Mouse (Mus musculus): ENCODE results near the gene Gatad2b. TPM values are rescaled to one million over a fixed set of nuclear protein-coding genes. Genes with fewer than 3 reads are reported as not detected.

The Gatad2b gene
- polyA plus RNA-seq, 1 experiment from 2014 or later, result 10.4 TPM

DNA sequence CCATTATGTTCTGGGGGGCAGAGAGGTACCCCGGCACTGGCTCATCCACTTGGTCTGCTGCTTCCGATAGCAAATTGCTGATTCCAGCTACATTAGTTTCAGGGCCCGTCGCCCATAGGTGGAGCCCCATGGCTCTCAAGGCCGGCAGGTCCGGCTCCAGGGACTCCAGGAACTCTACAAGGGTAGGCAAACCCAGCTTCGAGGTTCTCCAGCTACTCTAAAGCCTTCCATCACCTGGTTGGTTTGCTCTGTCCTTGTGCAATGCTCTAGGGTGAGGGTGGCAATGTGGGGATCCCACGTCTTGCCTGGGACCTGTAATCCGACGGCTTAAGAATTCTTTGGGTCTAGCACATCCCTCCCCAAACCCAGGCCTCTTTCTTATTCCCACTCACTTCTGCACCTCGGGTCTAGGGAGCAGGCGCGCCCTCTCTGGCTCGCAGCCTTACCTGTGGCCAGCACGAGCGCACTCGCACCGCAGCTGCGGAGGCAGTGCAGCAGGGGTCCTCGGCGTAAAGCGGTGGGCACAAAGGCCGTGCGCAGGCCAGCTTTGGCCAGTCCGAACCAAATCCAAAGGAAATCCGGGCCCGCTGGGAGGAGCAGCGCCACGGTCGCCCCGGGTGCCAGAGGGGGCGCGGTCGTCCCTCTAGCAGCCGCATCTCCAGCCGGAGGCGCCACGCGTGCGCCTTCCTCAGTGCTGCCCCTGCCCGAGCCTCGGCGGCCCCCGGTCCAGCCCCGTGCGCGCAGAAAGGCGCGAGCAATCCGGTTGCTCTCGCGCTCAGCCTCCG is 95.9 kb downstream of the Gatad2b start:
- H3K4me1 ChIP-seq (ENCODE audit: control insufficient read depth, insufficient read depth, low read length), result peaks cover 14% of the 10 kb centered on the region
- DNase-seq (ENCODE audit: low spot score, missing footprints) (peak; percentile 94), ATAC-seq (ENCODE audit: low FRiP score) (peak; percentile 76)
- H3K9me3 ChIP-seq (ENCODE audit: control insufficient read depth, low read length), result no peaks in the 10 kb centered on the region
- peak overlapping the region; percentile 59 for H3K27ac ChIP-seq (ENCODE audit: low read depth, low read length)
- H3K9ac ChIP-seq (ENCODE audit: low read length), result peak overlapping the region; percentile 77
- 5% methylated on average over 49 of the region's 53 CpGs for WGBS
- H3K4me3 ChIP-seq (ENCODE audit: low read depth, low read length), result peak overlapping the region; percentile 54
- H3K27me3 ChIP-seq (ENCODE audit: control insufficient read depth, insufficient read depth, low read length), result peaks cover 2% of the 10 kb centered on the region
- H3K36me3 ChIP-seq (ENCODE audit: control insufficient read depth, insufficient read depth, low read length), result peaks cover 19% of the 10 kb centered on the region
- H3K4me2 ChIP-seq, result peak overlapping the region; percentile 97

DNA sequence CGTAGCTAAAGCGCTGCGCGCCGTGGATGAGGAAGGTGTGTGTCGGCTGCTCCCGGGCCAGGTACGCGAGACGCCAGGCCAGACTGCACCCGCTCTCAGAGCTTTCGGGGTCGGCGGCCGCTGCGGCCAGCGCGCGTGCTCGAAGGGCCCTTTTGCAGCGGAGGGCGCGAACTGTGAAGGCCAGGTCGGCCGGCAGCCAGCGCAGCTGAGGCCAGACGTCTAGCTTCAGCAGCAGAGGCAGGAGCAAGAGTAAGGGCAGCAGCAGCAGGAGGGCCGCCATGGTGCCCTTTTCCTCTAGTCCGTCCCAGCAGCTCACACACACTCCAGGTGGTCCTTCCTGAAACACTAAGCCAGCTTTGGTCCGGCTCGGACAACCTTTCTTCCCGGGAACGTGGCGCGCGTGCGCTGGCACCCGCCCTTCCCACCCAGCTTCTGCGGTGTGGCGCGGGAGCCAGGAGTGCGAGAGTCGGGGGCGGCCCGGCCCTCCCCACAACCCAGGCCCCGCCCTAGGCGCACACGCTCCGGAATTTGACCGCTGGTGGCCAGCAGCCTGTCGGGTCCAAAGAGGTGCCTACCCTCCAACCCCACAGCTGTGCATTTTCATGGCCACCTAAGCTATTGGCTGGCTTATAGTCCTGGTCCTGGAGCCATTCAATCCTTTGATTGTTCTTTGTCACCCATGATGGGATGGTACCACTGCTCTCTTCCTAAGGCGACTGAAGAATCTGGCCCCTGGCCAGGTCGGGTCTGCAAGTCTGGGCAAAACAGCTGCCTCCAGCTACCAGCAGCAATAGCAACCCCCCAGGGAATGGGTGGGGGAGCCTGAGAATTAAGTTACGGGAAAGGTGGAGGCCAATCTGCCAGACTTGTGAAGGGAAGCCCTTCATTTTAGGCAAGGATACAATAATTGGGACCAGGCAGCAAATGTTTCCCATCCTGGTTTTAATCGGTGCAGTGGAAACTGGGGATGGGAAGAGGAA is 96.8 kb downstream of the Gatad2b start, which contains the start of gene Slc27a3:
Slc27a3 (minus strand) TSS at position 428 of the 980 bp plus-strand sequence.
- Histone ChIP-seq H3K27me3 (ENCODE audit: control insufficient read depth, insufficient read depth, low read length) (peaks cover 2% of the 10 kb centered on the region), H3K9ac (ENCODE audit: low read length) (peak within 1 kb of the TSS; percentile 77), H3K4me1 (ENCODE audit: control insufficient read depth, insufficient read depth, low read length) (peaks cover 14% of the 10 kb centered on the region), H3K9me3 (ENCODE audit: control insufficient read depth, low read length) (no peaks in the 10 kb centered on the region), H3K4me3 (ENCODE audit: low read depth, low read length) (peak within 1 kb of the TSS; percentile 54), H3K4me2 (peak within 1 kb of the TSS; percentile 97), H3K27ac (ENCODE audit: low read depth, low read length) (peak within 1 kb of the TSS; percentile 59), H3K36me3 (ENCODE audit: control insufficient read depth, insufficient read depth, low read length) (peaks cover 23% of the 10 kb centered on the region)
- ATAC-seq (ENCODE audit: low FRiP score), result peak; percentile 73
- WGBS, result 1% methylated on average over 55 of the region's 55 CpGs
- peak; percentile 96 for DNase-seq (ENCODE audit: low spot score, missing footprints)

DNA sequence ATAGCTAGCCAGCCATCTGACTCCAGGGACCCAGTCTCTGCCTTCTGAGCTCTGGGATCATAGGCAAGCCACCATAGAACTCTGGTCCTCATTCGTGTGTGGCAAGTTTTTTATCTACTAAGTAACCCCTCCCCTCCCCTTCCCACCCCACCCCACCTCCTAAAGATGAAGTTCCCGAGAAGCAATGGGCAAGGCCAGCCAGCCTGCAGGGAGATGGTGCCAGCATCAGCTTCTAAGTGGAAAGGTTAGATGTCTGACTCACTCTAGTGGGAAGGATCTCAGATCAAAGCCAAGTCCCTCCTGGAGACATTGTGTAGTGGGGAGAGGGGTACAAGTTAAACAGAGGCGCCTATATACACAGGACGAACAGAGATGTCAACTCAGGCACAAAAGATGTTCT is 98.0 kb downstream of the Gatad2b start:
- WGBS, result 78% methylated on average over 4 of the region's 4 CpGs
- H3K27ac ChIP-seq (ENCODE audit: low read depth, low read length), result no peak overlapping the region

DNA sequence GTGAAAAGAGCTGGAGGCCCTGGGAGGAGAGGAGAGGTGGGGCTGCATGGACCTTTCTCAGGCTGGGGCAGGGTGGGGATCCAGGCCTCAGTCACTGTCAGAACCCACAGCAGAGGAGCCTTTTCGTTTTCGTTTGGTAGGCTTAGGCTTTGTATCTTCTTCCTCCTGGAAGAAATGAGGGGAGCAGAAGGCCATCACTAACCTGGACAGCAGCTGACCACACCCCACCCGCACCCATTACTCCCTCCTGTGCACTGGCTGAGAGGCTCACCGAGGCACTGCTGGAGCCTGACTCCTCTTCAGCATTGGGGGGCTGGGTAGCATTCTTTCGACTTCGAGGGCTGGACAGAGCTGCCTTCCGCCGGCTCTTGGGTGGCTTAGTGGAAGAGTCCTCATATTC is 99.0 kb downstream of the Gatad2b start:
- Histone ChIP-seq H3K27ac (ENCODE audit: low read depth, low read length) (no peak overlapping the region), H3K4me1 (ENCODE audit: control insufficient read depth, insufficient read depth, low read length) (peaks cover 14% of the 10 kb centered on the region), H3K9ac (ENCODE audit: low read length) (no peak overlapping the region), H3K4me2 (no peak overlapping the region), H3K9me3 (ENCODE audit: control insufficient read depth, low read length) (no peaks in the 10 kb centered on the region), H3K27me3 (ENCODE audit: control insufficient read depth, insufficient read depth, low read length) (peaks cover 2% of the 10 kb centered on the region), H3K4me3 (ENCODE audit: low read depth, low read length) (no peak overlapping the region), H3K36me3 (ENCODE audit: control insufficient read depth, insufficient read depth, low read length) (peaks cover 36% of the 10 kb centered on the region)
- no peak for DNase-seq (ENCODE audit: low spot score, missing footprints)
- WGBS, result 87% methylated on average over 8 of the region's 8 CpGs
- ATAC-seq (ENCODE audit: low FRiP score), result no peak

More for the DNA sequence above, 98.0 kb downstream of the Gatad2b start:
- ATAC-seq (ENCODE audit: low FRiP score) (no peak), DNase-seq (ENCODE audit: low spot score, missing footprints) (no peak)
- no peak overlapping the region for H3K9ac ChIP-seq (ENCODE audit: low read length)
- H3K4me1 ChIP-seq (ENCODE audit: control insufficient read depth, insufficient read depth, low read length), result peaks cover 14% of the 10 kb centered on the region
- no peak overlapping the region for H3K4me2 ChIP-seq
- H3K9me3 ChIP-seq (ENCODE audit: control insufficient read depth, low read length), result no peaks in the 10 kb centered on the region
- H3K4me3 ChIP-seq (ENCODE audit: low read depth, low read length), result no peak overlapping the region
- H3K36me3 ChIP-seq (ENCODE audit: control insufficient read depth, insufficient read depth, low read length), result peaks cover 33% of the 10 kb centered on the region
- H3K27me3 ChIP-seq (ENCODE audit: control insufficient read depth, insufficient read depth, low read length), result peaks cover 2% of the 10 kb centered on the region

DNA sequence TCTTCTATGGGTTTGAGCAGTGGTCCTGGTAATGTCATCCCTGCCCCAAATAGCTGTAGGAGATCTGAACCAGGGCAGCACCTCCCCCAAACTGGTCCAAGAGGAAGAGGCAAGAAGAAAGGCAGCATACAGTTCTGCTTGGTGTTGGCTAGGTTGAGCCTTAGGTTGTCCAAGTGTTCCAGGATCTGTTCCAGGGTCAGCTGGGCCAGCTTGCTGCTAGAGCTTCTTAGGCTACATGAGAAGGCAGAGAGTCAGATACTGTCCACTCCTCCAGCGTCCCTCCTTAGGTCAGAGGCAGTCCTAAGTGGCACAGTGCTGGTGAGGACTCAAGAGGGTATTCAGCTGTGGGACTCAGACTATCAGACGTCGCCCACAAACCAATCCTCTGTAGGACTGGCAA is 99.7 kb downstream of the Gatad2b start:
- no peak for DNase-seq (ENCODE audit: low spot score, missing footprints)
- Histone ChIP-seq H3K9me3 (ENCODE audit: control insufficient read depth, low read length) (no peaks in the 10 kb centered on the region), H3K36me3 (ENCODE audit: control insufficient read depth, insufficient read depth, low read length) (peaks cover 36% of the 10 kb centered on the region), H3K4me1 (ENCODE audit: control insufficient read depth, insufficient read depth, low read length) (peaks cover 14% of the 10 kb centered on the region), H3K4me3 (ENCODE audit: low read depth, low read length) (no peak overlapping the region), H3K27ac (ENCODE audit: low read depth, low read length) (no peak overlapping the region), H3K4me2 (no peak overlapping the region), H3K9ac (ENCODE audit: low read length) (no peak overlapping the region), H3K27me3 (ENCODE audit: control insufficient read depth, insufficient read depth, low read length) (peaks cover 2% of the 10 kb centered on the region)
- ATAC-seq (ENCODE audit: low FRiP score), result no peak
- 92% methylated on average over 3 of the region's 3 CpGs for WGBS

DNA sequence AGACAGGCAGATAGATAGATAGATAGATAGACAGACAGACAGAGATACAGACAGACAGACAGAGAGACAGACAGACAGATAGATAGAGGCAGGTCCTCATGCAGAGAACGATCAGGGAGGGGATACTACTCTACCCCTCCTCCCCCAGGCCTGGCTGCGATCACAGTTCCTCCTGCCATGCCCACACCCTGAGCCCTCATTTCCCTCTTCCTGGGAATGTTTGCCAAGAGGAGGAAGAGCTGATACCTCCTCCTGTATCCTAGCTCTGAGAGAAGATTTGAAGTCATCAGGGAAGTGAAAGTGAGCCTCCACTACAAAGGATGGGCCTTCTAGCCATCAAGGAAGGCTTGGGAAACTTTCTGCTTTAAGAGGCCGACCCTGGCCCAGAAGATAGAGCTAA is 102.7 kb downstream of the Gatad2b start:
- H3K9me3 ChIP-seq (ENCODE audit: control insufficient read depth, low read length), result no peaks in the 10 kb centered on the region
- no peak overlapping the region for H3K27ac ChIP-seq (ENCODE audit: low read depth, low read length)
- no peaks in the 10 kb centered on the region for H3K27me3 ChIP-seq (ENCODE audit: control insufficient read depth, insufficient read depth, low read length)
- no peak overlapping the region for H3K4me3 ChIP-seq (ENCODE audit: low read depth, low read length)
- H3K4me1 ChIP-seq (ENCODE audit: control insufficient read depth, insufficient read depth, low read length), result no peaks in the 10 kb centered on the region
- H3K36me3 ChIP-seq (ENCODE audit: control insufficient read depth, insufficient read depth, low read length), result peaks cover 51% of the 10 kb centered on the region
- WGBS, result 89% methylated on average over 3 of the region's 3 CpGs
- no peak overlapping the region for H3K9ac ChIP-seq (ENCODE audit: low read length)
- DNase-seq (ENCODE audit: low spot score, missing footprints) (no peak), ATAC-seq (ENCODE audit: low FRiP score) (no peak)
- no peak overlapping the region for H3K4me2 ChIP-seq

DNA sequence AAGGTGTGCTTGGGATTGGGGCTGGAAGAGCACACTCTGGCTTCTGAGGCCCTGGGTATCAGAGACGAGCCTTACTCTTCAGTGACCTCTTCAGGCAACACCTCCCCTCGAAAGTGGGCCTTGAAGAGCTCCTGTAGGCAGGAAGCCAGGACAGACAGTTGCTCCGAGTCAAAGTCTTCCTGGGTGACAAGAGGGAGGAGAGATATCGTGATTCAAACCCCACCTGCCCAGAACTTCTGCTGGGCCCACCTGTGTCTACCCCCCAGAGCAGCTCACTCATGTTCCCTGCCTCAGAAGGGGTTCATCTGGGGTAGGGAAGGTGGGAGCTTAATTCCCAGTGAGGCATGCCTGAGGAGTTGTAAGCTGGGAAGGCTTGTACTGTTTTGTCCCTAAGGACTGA is 108.0 kb downstream of the Gatad2b start:
- WGBS, result 79% methylated on average over 4 of the region's 4 CpGs

DNA sequence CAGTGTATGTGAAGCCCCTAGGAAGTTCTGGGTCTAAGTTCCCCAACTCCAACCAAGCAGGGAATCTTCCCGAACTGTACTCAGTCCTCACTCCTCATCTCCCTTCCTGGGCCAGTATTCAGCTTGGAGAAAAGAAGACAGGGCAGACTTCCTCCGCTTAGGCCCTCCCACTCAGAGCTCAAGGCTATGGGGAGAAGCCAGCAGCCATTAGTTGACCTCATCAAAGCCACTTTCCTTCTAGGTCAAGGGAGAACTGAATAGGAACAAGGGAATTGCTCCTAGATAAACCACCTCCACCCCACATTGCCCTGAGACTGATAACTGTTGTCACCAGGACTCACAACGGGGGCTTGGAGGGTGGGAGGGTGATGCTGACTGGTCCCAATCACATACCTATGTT is 111.1 kb downstream of the Gatad2b start:
- Histone ChIP-seq H3K4me3 (ENCODE audit: low read depth, low read length) (no peak overlapping the region), H3K36me3 (ENCODE audit: control insufficient read depth, insufficient read depth, low read length) (peaks cover 59% of the 10 kb centered on the region), H3K4me2 (no peak overlapping the region), H3K27ac (ENCODE audit: low read depth, low read length) (no peak overlapping the region), H3K9ac (ENCODE audit: low read length) (no peak overlapping the region), H3K9me3 (ENCODE audit: control insufficient read depth, low read length) (no peaks in the 10 kb centered on the region), H3K4me1 (ENCODE audit: control insufficient read depth, insufficient read depth, low read length) (no peaks in the 10 kb centered on the region), H3K27me3 (ENCODE audit: control insufficient read depth, insufficient read depth, low read length) (no peaks in the 10 kb centered on the region)
- WGBS, result 94% methylated on average over 3 of the region's 3 CpGs
- no peak for DNase-seq (ENCODE audit: low spot score, missing footprints)
- ATAC-seq (ENCODE audit: low FRiP score), result no peak

More for the DNA sequence above, 108.0 kb downstream of the Gatad2b start:
- Histone ChIP-seq H3K4me1 (ENCODE audit: control insufficient read depth, insufficient read depth, low read length) (no peaks in the 10 kb centered on the region), H3K27me3 (ENCODE audit: control insufficient read depth, insufficient read depth, low read length) (no peaks in the 10 kb centered on the region), H3K4me2 (no peak overlapping the region), H3K27ac (ENCODE audit: low read depth, low read length) (no peak overlapping the region), H3K9me3 (ENCODE audit: control insufficient read depth, low read length) (no peaks in the 10 kb centered on the region), H3K9ac (ENCODE audit: low read length) (no peak overlapping the region), H3K4me3 (ENCODE audit: low read depth, low read length) (no peak overlapping the region), H3K36me3 (ENCODE audit: control insufficient read depth, insufficient read depth, low read length) (peaks cover 47% of the 10 kb centered on the region)
- DNase-seq (ENCODE audit: low spot score, missing footprints), result no peak
- ATAC-seq (ENCODE audit: low FRiP score), result no peak

DNA sequence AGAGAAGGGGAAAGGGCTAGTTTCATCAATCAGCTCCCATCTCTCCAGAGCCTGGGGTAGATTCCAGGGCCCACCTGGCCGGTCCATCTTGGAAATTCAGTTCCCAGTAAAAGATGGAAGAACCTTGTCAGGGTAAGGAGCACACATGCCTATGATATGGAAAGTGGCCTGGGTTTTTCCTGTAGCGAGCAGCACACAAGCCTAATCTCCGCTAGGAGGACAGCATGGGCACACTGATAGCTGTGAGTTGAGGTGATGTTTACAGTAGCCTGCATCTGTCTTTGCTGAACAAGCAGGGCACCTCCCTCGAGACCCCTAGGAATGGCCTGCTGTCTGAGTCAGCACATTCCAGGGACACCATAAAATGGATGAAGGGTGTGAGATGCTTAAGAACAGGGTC is 111.6 kb downstream of the Gatad2b start:
- whole genome bisulfite sequencing, result 87% methylated on average over 4 of the region's 4 CpGs
- Histone ChIP-seq H3K27me3 (ENCODE audit: control insufficient read depth, insufficient read depth, low read length) (no peaks in the 10 kb centered on the region), H3K9me3 (ENCODE audit: control insufficient read depth, low read length) (no peaks in the 10 kb centered on the region), H3K27ac (ENCODE audit: low read depth, low read length) (no peak overlapping the region), H3K4me1 (ENCODE audit: control insufficient read depth, insufficient read depth, low read length) (no peaks in the 10 kb centered on the region), H3K4me3 (ENCODE audit: low read depth, low read length) (no peak overlapping the region), H3K4me2 (no peak overlapping the region), H3K9ac (ENCODE audit: low read length) (no peak overlapping the region), H3K36me3 (ENCODE audit: control insufficient read depth, insufficient read depth, low read length) (peaks cover 54% of the 10 kb centered on the region)
- DNase-seq (ENCODE audit: low spot score, missing footprints) (no peak), ATAC-seq (ENCODE audit: low FRiP score) (no peak)
